32 mouse cellular contexts compared by ENCODE assay signal in the genomic region with DNA sequence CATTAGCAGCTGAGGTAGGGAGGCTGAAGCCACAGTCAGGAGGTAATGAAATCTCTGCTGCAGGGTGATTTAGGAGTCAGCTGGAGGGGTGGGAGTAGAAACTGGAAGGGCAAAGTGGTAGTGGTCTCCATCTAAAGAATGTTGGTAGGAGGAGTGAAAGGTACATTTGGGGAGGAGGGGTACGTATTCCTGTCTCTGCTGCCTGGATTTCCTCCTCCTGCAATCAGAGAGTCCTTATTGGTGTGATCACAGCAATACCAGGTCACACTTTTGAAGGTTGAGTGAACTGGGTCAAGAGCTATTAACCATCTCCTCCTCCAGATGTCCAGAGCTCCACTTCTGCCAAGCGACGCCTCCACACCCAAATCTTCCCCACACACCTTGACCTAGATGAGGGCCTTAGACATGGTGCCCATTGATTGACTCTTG. TPM values are rescaled to one million over a fixed set of nuclear protein-coding genes. Genes with fewer than 3 reads are reported as not detected.
DNase-seq lines count a peak whose midpoint lies in the region; ATAC-seq lines count a peak whose summit lies in the region.
"Had no signal": no experiment of that assay in that cellular context is flagged by ENCODE, and none has a peak within 500 bp of the region (broad histone marks: within the 10 kb centered on the region; RNA-seq: fewer than 3 reads in every experiment).

No protein-coding gene starts in this region.

- H3K4me1 ChIP-seq in kidney, embryonic 15.5 days, result peaks cover 27% of the 10 kb centered on the region
- peaks cover 10% of the 10 kb centered on the region for H3K4me1 ChIP-seq in neural tube, embryonic 13.5 days (replicated peaks)
- H3K4me1 ChIP-seq: embryonic facial prominence, embryonic 10.5 days; embryonic facial prominence, embryonic 13.5 days; forebrain, embryonic 12.5 days; forebrain, embryonic 15.5 days had no signal

- 64% methylated on average over 3 of the region's 3 CpGs for WGBS in kidney, embryonic 15.5 days
- 88% methylated on average over 3 of the region's 3 CpGs for WGBS in neural tube, embryonic 13.5 days

- ATAC-seq in kidney, embryonic 15.5 days (replicated peaks; ENCODE audit: low FRiP score), result peak; percentile 79
- 0 out of 2 replicates have a peak, but pooled peaks have one; percentile 8 for ATAC-seq in neural tube, embryonic 13.5 days (ENCODE audit: low read depth)
- ATAC-seq: activated CD4-positive, CD25-positive, alpha-beta regulatory T cell, adult 4 months; forebrain, embryonic 15.5 days; hindbrain, postnatal 0 days had no signal

- no peak overlapping the region for H3K9ac ChIP-seq in kidney, embryonic 15.5 days
- no peak overlapping the region for H3K9ac ChIP-seq in neural tube, embryonic 13.5 days
- H3K9ac ChIP-seq: embryonic facial prominence, embryonic 13.5 days; forebrain, embryonic 12.5 days; forebrain, embryonic 15.5 days; heart, embryonic 12.5 days; heart, embryonic 15.5 days; hindbrain, embryonic 14.5 days had no signal

- H3K27me3 ChIP-seq in kidney, embryonic 15.5 days, result no peaks in the 10 kb centered on the region
- H3K27me3 ChIP-seq in neural tube, embryonic 13.5 days, result no peaks in the 10 kb centered on the region
- H3K27me3 ChIP-seq: embryonic facial prominence, embryonic 13.5 days; forebrain, embryonic 12.5 days; forebrain, embryonic 15.5 days; heart, embryonic 12.5 days; heart, embryonic 15.5 days had no signal

- H3K9me3 ChIP-seq in kidney, embryonic 15.5 days (replicated peaks), result no peaks in the 10 kb centered on the region
- no peaks in the 10 kb centered on the region for H3K9me3 ChIP-seq in neural tube, embryonic 13.5 days
- H3K9me3 ChIP-seq: embryonic facial prominence, embryonic 10.5 days; embryonic facial prominence, embryonic 13.5 days; forebrain, embryonic 12.5 days; forebrain, embryonic 15.5 days; heart, embryonic 12.5 days; heart, embryonic 15.5 days had no signal

- peak; percentile 84 for DNase-seq in heart, adult 11 months
- no peak for DNase-seq in heart, adult 18-20 months
- DNase-seq in kidney, postnatal 36 days, result no peak
- DNase-seq in neural tube, embryonic 10.5 days (ENCODE audit: extremely low spot score, low spot score), result no peak
- DNase-seq: adrenal gland, adult 8-10 months; adrenal gland, postnatal 25 days; cerebellum, adult 11-12 months; cerebellum, adult 8-10 months; cerebellum, postnatal 10 days; cerebellum, postnatal 36 days; embryo, embryonic 11 days; gastrocnemius, postnatal 25 days; heart, postnatal 10 days; heart, postnatal 36 days had no signal

- no peaks in the 10 kb centered on the region for H3K36me3 ChIP-seq in kidney, embryonic 15.5 days
- H3K36me3 ChIP-seq in neural tube, embryonic 13.5 days, result no peaks in the 10 kb centered on the region
- H3K36me3 ChIP-seq: embryonic facial prominence, embryonic 10.5 days; embryonic facial prominence, embryonic 13.5 days; forebrain, embryonic 12.5 days; forebrain, embryonic 15.5 days; heart, embryonic 12.5 days; heart, embryonic 15.5 days had no signal

- no peak overlapping the region for H3K4me3 ChIP-seq in kidney, embryonic 15.5 days (replicated peaks)
- no peak overlapping the region for H3K4me3 ChIP-seq in neural tube, embryonic 13.5 days
- H3K4me3 ChIP-seq: embryonic facial prominence, embryonic 10.5 days; embryonic facial prominence, embryonic 13.5 days; erythroblast, embryonic 14.5 days; forebrain, embryonic 12.5 days; forebrain, embryonic 15.5 days; heart, embryonic 12.5 days; heart, embryonic 15.5 days had no signal

- no peak overlapping the region for H3K27ac ChIP-seq in kidney, embryonic 15.5 days
- H3K27ac ChIP-seq in neural tube, embryonic 13.5 days (replicated peaks), result no peak overlapping the region
- H3K27ac ChIP-seq: embryonic facial prominence, embryonic 10.5 days; embryonic facial prominence, embryonic 13.5 days; forebrain, embryonic 12.5 days; forebrain, embryonic 15.5 days; heart, embryonic 15.5 days; hindbrain, embryonic 14.5 days; hindbrain, postnatal 0 days had no signal

- no peak overlapping the region for H3K4me2 ChIP-seq in kidney, embryonic 15.5 days
- H3K4me2 ChIP-seq in neural tube, embryonic 13.5 days, result no peak overlapping the region
- H3K4me2 ChIP-seq: embryonic facial prominence, embryonic 13.5 days; forebrain, embryonic 12.5 days; forebrain, embryonic 15.5 days; heart, embryonic 12.5 days; heart, embryonic 15.5 days; hindbrain, embryonic 14.5 days had no signal

RNA-seq across cellular contexts. Expression of a gene that starts 18.4 kb away (rescaled TPM):
- total RNA-seq in heart, adult 18-20 months (2021), result not detected
- polyA plus RNA-seq in kidney, embryonic 15.5 days (2015; fragmentation: Nextera tagmentation; extraction: Ambion mirVana), result 0.49 TPM in 1 of 2 replicates, not detected in the other
- not detected in 2 replicates for polyA plus RNA-seq in neural tube, embryonic 13.5 days (2015; fragmentation: Nextera tagmentation; extraction: Ambion mirVana)
- total RNA-seq: adrenal gland, adult 8-10 months; adrenal gland, postnatal 25 days; ES-E14; gastrocnemius, adult 8-10 months; gastrocnemius, postnatal 25 days; heart, adult 8-10 months; heart, postnatal 10 days; heart, postnatal 36 days had no signal
- polyA plus RNA-seq: activated CD4-positive, CD25-positive, alpha-beta regulatory T cell, adult 4 months; brain, embryonic 14.5 days; cortical plate, adult 2 months; embryonic facial prominence, embryonic 10.5 days; embryonic facial prominence, embryonic 13.5 days; erythroblast, embryonic 14.5 days; forebrain, embryonic 12.5 days; forebrain, embryonic 15.5 days; heart, embryonic 12.5 days; heart, embryonic 15.5 days; hindbrain, embryonic 11.5 days; hindbrain, embryonic 14.5 days; hindbrain, postnatal 0 days had no signal

RNA-seq across cellular contexts. Expression of a gene that starts 31.4 kb away (rescaled TPM):
- under 1 TPM; 0.07 to 0.13 TPM for total RNA-seq in heart, adult 18-20 months (2021)
- polyA plus RNA-seq in kidney, embryonic 15.5 days (2015; fragmentation: Nextera tagmentation; extraction: Ambion mirVana), result 0.17 and 0.21 TPM in 2 replicates
- polyA plus RNA-seq in neural tube, embryonic 13.5 days (2015; fragmentation: Nextera tagmentation; extraction: Ambion mirVana), result 0.11 TPM in 1 of 2 replicates, not detected in the other
- polyA plus RNA-seq: activated CD4-positive, CD25-positive, alpha-beta regulatory T cell, adult 4 months; cortical plate, adult 2 months; embryonic facial prominence, embryonic 10.5 days; erythroblast, embryonic 14.5 days; forebrain, embryonic 12.5 days; hindbrain, embryonic 11.5 days had no signal

RNA-seq across cellular contexts. Expression of a gene that starts 35.2 kb away (rescaled TPM):
- 1 to 10 TPM; 1.8 to 5.4 TPM for total RNA-seq in heart, adult 18-20 months (2021)
- polyA plus RNA-seq in kidney, embryonic 15.5 days (2015; fragmentation: Nextera tagmentation; extraction: Ambion mirVana), result 1.8 and 2.0 TPM in 2 replicates
- polyA plus RNA-seq in neural tube, embryonic 13.5 days (2015; fragmentation: Nextera tagmentation; extraction: Ambion mirVana), result not detected in 2 replicates
- total RNA-seq: hindbrain, postnatal 0 days had no signal
- polyA plus RNA-seq: activated CD4-positive, CD25-positive, alpha-beta regulatory T cell, adult 4 months; erythroblast, embryonic 14.5 days; forebrain, embryonic 15.5 days had no signal
